Mouse (Mus musculus): ENCODE measurements around the gene Slc45a1.

- TF ChIP-seq CTCF (IDR thresholded peaks at IDR 0.05; ENCODE audit: low read depth, low read length) = no peak
- TF ChIP-seq POLR2A (IDR thresholded peaks at IDR 0.05; ENCODE audit: borderline replicate concordance, low read depth, low read length) = no peak
Observed at GRCm38 (mm10) chr4:150661886-150662285, 9.9 kb upstream of the Slc45a1 start.

Data from bone marrow macrophage, adult 2 months (primary cell).